8 mouse cellular contexts compared by ENCODE assay signal in genomic region chrX:134600659-134601379, GRCm38 (mm10). TPM values are rescaled to one million over a fixed set of nuclear protein-coding genes. Genes with fewer than 3 reads are reported as not detected.
A peak's percentile ranks its signal among the peaks of the same experiment; 100 is the strongest.
DNase-seq lines count a peak whose midpoint lies in the region; ATAC-seq and TF ChIP-seq lines count a peak whose summit lies in the region.

Gene Gla (minus strand): TSS chrX:134601125.
Gene Hnrnph2 (plus strand): TSS chrX:134601179.

- peak within 1 kb of the TSS; percentile 88 for H3K27ac ChIP-seq in heart, embryonic 11.5 days (ENCODE audit: low read depth, low read length)
- H3K27ac ChIP-seq in kidney, embryonic 16.5 days (ENCODE audit: low read length), result peak within 1 kb of the TSS; percentile 92
- H3K27ac ChIP-seq in liver, adult 2 months (replicated peaks; ENCODE audit: insufficient read depth, low read depth, low read length), result peak within 1 kb of the TSS; percentile 82

- no peaks in the 10 kb centered on the region for H3K27me3 ChIP-seq in C2C12 (ENCODE audit: control insufficient read depth, insufficient read depth, insufficient read length)
- H3K27me3 ChIP-seq in erythroblast, embryonic 14.5 days (ENCODE audit: control insufficient read depth), result 0 out of 2 replicates have a peak, but pooled peaks cover 2% of the 10 kb centered on the region
- H3K27me3 ChIP-seq in heart, embryonic 11.5 days (ENCODE audit: control insufficient read depth, insufficient read depth, low read length), result no peaks in the 10 kb centered on the region
- no peaks in the 10 kb centered on the region; the same call in 1 of the 2 replicates for H3K27me3 ChIP-seq in kidney, embryonic 16.5 days (ENCODE audit: insufficient read depth, low read length)
- no peaks in the 10 kb centered on the region for H3K27me3 ChIP-seq in liver, adult 2 months (ENCODE audit: control insufficient read depth, insufficient read depth, low read length)
- H3K27me3 ChIP-seq in myocyte (ENCODE audit: control insufficient read depth, insufficient read depth, insufficient read length), result no peaks in the 10 kb centered on the region
- no peaks in the 10 kb centered on the region for H3K27me3 ChIP-seq in splenic B cell, adult 2 months (ENCODE audit: control insufficient read depth, insufficient read depth, low read length, poor library complexity, severe bottlenecking)

- H3K4me3 ChIP-seq in C2C12 (ENCODE audit: insufficient read depth, poor library complexity, severe bottlenecking), result peak within 1 kb of the TSS; percentile 48
- peak within 1 kb of the TSS; percentile 81 for H3K4me3 ChIP-seq in erythroblast, embryonic 14.5 days (replicated peaks)
- peak within 1 kb of the TSS; percentile 54 for H3K4me3 ChIP-seq in heart, embryonic 11.5 days (ENCODE audit: low read depth, low read length)
- H3K4me3 ChIP-seq in kidney, embryonic 16.5 days (ENCODE audit: low read length), result peak within 1 kb of the TSS; percentile 65
- H3K4me3 ChIP-seq in liver, adult 2 months (ENCODE audit: insufficient read depth, low read depth, low read length), result peak within 1 kb of the TSS; percentile 91
- H3K4me3 ChIP-seq in myocyte, result peak within 1 kb of the TSS; percentile 66

- peaks cover 38% of the 10 kb centered on the region for H3K79me3 ChIP-seq in C2C12 (ENCODE audit: low read depth)

- 20% methylated on average over 33 of the region's 33 CpGs for WGBS in heart, embryonic 11.5 days (ENCODE audit: insufficient replicate concordance)
- 25% methylated on average over 33 of the region's 33 CpGs for WGBS in kidney, embryonic 16.5 days
- 0% methylated on average over 33 of the region's 33 CpGs for WGBS in liver, adult 2 months

- no peak for TF ChIP-seq CTCF in C2C12 (IDR thresholded peaks at IDR 0.05; ENCODE audit: control insufficient read depth, insufficient read depth, insufficient read length)
- TF ChIP-seq CTCF in brain, embryonic 14.5 days (IDR thresholded peaks at IDR 0.05; ENCODE audit: borderline replicate concordance, extremely low read depth, insufficient read depth, insufficient read length), result no peak
- no peak for TF ChIP-seq CTCF in liver, adult 2 months (IDR thresholded peaks at IDR 0.05; ENCODE audit: low read depth, low read length)

- peaks cover 55% of the 10 kb centered on the region for H3K79me2 ChIP-seq in C2C12 (ENCODE audit: control insufficient read depth, insufficient read depth)
- no peaks in the 10 kb centered on the region; the same call in 1 of the 2 replicates for H3K79me2 ChIP-seq in liver, adult 2 months (ENCODE audit: control insufficient read depth, insufficient read depth, low read length)
- H3K79me2 ChIP-seq in myocyte (ENCODE audit: control insufficient read depth, insufficient read depth), result peaks cover 30% of the 10 kb centered on the region

- peak; percentile 98 for ATAC-seq in heart, embryonic 11.5 days (replicated peaks; ENCODE audit: insufficient number of reproducible peaks, low FRiP score, low TSS enrichment)
- peak; percentile 98 for ATAC-seq in kidney, embryonic 16.5 days (ENCODE audit: low FRiP score, low TSS enrichment)

- H3K9me3 ChIP-seq in erythroblast, embryonic 14.5 days (ENCODE audit: control insufficient read depth, low read length), result 0 out of 2 replicates have a peak, but pooled peaks cover 2% of the 10 kb centered on the region
- no peaks in the 10 kb centered on the region for H3K9me3 ChIP-seq in heart, embryonic 11.5 days (replicated peaks; ENCODE audit: control insufficient read depth, low read length)
- H3K9me3 ChIP-seq in kidney, embryonic 16.5 days (ENCODE audit: low read length), result no peaks in the 10 kb centered on the region

- no peak for TF ChIP-seq POLR2A in brain, embryonic 14.5 days (IDR thresholded peaks at IDR 0.05; ENCODE audit: borderline replicate concordance, extremely low read depth, insufficient read depth, insufficient read length, poor library complexity, severe bottlenecking)
- 0 out of 2 replicates have a peak, but pooled peaks have one; percentile 10 for TF ChIP-seq POLR2A in liver, adult 2 months (IDR thresholded peaks at IDR 0.05; ENCODE audit: extremely low read depth, insufficient read depth, low read length)
- peak; percentile 31 for TF ChIP-seq POLR2A in myocyte (IDR thresholded peaks at IDR 0.05; ENCODE audit: insufficient read length, low read depth)

- peaks cover 6% of the 10 kb centered on the region for H3K36me3 ChIP-seq in C2C12 (ENCODE audit: control insufficient read depth, insufficient read depth)
- peaks cover 23% of the 10 kb centered on the region for H3K36me3 ChIP-seq in erythroblast, embryonic 14.5 days (ENCODE audit: control insufficient read depth)
- H3K36me3 ChIP-seq in heart, embryonic 11.5 days (ENCODE audit: control insufficient read depth, insufficient read depth, low read length), result no peaks in the 10 kb centered on the region
- H3K36me3 ChIP-seq in kidney, embryonic 16.5 days (ENCODE audit: insufficient read depth, low read length), result no peaks in the 10 kb centered on the region
- no peaks in the 10 kb centered on the region for H3K36me3 ChIP-seq in liver, adult 2 months (ENCODE audit: control insufficient read depth, insufficient read depth, low read length)
- no peaks in the 10 kb centered on the region for H3K36me3 ChIP-seq in myocyte (ENCODE audit: control insufficient read depth, insufficient read depth)
- no peaks in the 10 kb centered on the region for H3K36me3 ChIP-seq in splenic B cell, adult 2 months (ENCODE audit: control insufficient read depth, insufficient read depth, low read length, poor library complexity, severe bottlenecking)

- H3ac ChIP-seq in C2C12 (ENCODE audit: control insufficient read depth, insufficient read length, low read depth) (peak within 1 kb of the TSS; percentile 67), myocyte (ENCODE audit: control insufficient read depth, insufficient read length) (peak within 1 kb of the TSS; percentile 55)

- H3K4me2 ChIP-seq in heart, embryonic 11.5 days, result peak within 1 kb of the TSS; percentile 67
- H3K4me2 ChIP-seq in kidney, embryonic 16.5 days (replicated peaks; ENCODE audit: low read depth, low read length), result peak within 1 kb of the TSS; percentile 64
- peak within 1 kb of the TSS; percentile 78 for H3K4me2 ChIP-seq in myocyte (ENCODE audit: low read depth)

- H3K9ac ChIP-seq in heart, embryonic 11.5 days (ENCODE audit: low read depth, low read length), result peak within 1 kb of the TSS; percentile 83
- peak within 1 kb of the TSS; percentile 74 for H3K9ac ChIP-seq in kidney, embryonic 16.5 days (replicated peaks; ENCODE audit: low read length)
- H3K9ac ChIP-seq in liver, adult 2 months (ENCODE audit: low read depth, low read length), result peak within 1 kb of the TSS; percentile 86

- peaks cover 23% of the 10 kb centered on the region for H3K4me1 ChIP-seq in erythroblast, embryonic 14.5 days (ENCODE audit: control insufficient read depth)
- H3K4me1 ChIP-seq in heart, embryonic 11.5 days (ENCODE audit: control insufficient read depth, insufficient read depth, low read length), result no peaks in the 10 kb centered on the region
- no peaks in the 10 kb centered on the region for H3K4me1 ChIP-seq in kidney, embryonic 16.5 days (ENCODE audit: insufficient read depth, low read length)
- H3K4me1 ChIP-seq in liver, adult 2 months (ENCODE audit: control insufficient read depth, insufficient read depth, low read length), result peaks cover 3% of the 10 kb centered on the region

- DNase-seq in brain, embryonic 14.5 days (ENCODE audit: low read depth), result peak; percentile 99
- DNase-seq in liver, adult 2 months (ENCODE audit: extremely low read depth, low read depth, low spot score), result peak; percentile 95
- peak; percentile 98 for DNase-seq in splenic B cell, adult 2 months (ENCODE audit: low read depth, low spot score)

TF ChIP-seq in C2C12, 6 proteins besides CTCF, POLR2A, EP300 and RAD21:
- TF ChIP-seq MYOG (IDR thresholded peaks at IDR 0.05; ENCODE audit: control insufficient read depth, extremely low read depth, insufficient read length) (no peak), USF1 (IDR thresholded peaks at IDR 0.05; ENCODE audit: low read depth) (peak; percentile 99)
TF ChIP-seq in C2C12: peak in this region for 1.

TF ChIP-seq in myocyte, 11 proteins besides CTCF, POLR2A, EP300 and RAD21:
- TF ChIP-seq SRF (IDR thresholded peaks at IDR 0.05; ENCODE audit: control insufficient read depth, insufficient read length, low read depth) (peak; percentile 41), USF1 (IDR thresholded peaks at IDR 0.05; ENCODE audit: low read depth) (peak; percentile 99), MAX (IDR thresholded peaks at IDR 0.05; ENCODE audit: low read depth) (no peak)

RNA-seq across cellular contexts. Expression of gene Gla, which starts in this region (rescaled TPM):
- 6.4 TPM for polyA plus RNA-seq in C2C12 (2012; fragmentation: generic; extraction: Trizol)
- 3.4 and 3.6 TPM in 2 replicates for polyA plus RNA-seq in brain, embryonic 14.5 days (2012; rRNA removed)
- 0.05 and 0.08 TPM in 2 replicates for polyA plus RNA-seq in erythroblast, embryonic 14.5 days (2012)
- 3.7 TPM in 2 replicates for polyA plus RNA-seq in heart, embryonic 11.5 days (2014; fragmentation: Nextera tagmentation; extraction: Ambion mirVana)
- polyA plus RNA-seq in kidney, embryonic 16.5 days (2015; fragmentation: Nextera tagmentation; extraction: Ambion mirVana), result 5.2 and 7.0 TPM in 2 replicates
- total RNA-seq in liver, adult 2 months (2014; rRNA removed), result 5.2 and 5.7 TPM in 2 replicates
- polyA plus RNA-seq in liver, adult 2 months (2012; rRNA removed), result 1.2 and 1.6 TPM in 2 replicates
- polyA plus RNA-seq in myocyte (2012; fragmentation: generic; extraction: Trizol), result 6.2 TPM

RNA-seq across cellular contexts. Expression of gene Hnrnph2, which starts in this region (rescaled TPM):
- polyA plus RNA-seq in C2C12 (2012; fragmentation: generic; extraction: Trizol), result 26.2 TPM
- 78.4 and 86.1 TPM in 2 replicates for polyA plus RNA-seq in brain, embryonic 14.5 days (2012; rRNA removed)
- 1.6 and 2.2 TPM in 2 replicates for polyA plus RNA-seq in erythroblast, embryonic 14.5 days (2012)
- polyA plus RNA-seq in heart, embryonic 11.5 days (2014; fragmentation: Nextera tagmentation; extraction: Ambion mirVana), result 83.0 and 125 TPM in 2 replicates
- 168 and 172 TPM in 2 replicates for polyA plus RNA-seq in kidney, embryonic 16.5 days (2015; fragmentation: Nextera tagmentation; extraction: Ambion mirVana)
- total RNA-seq in liver, adult 2 months (2014; rRNA removed), result 33.6 and 42.8 TPM in 2 replicates
- polyA plus RNA-seq in liver, adult 2 months (2012; rRNA removed), result 6.7 and 9.0 TPM in 2 replicates
- 24.6 TPM for polyA plus RNA-seq in myocyte (2012; fragmentation: generic; extraction: Trizol)

Comparison
In these comparisons a context has a peak if more than half of its experiments do, and no peak if none do; other contexts are left out.
1. Peak in every context shown above with its lines: DNase-seq, ATAC-seq, H3K4me3 ChIP-seq and H3K27ac ChIP-seq.